Mouse (Mus musculus) CH12.LX (cell line): Measurements from ENCODE around the gene Zfp839.

Source experiments
- CTCF ChIP-seq, 2 experiments: IDR thresholded peaks in 1 of 2; conservative IDR thresholded peaks in 1 of 2; 2 replicates each; pipeline ENCODE4 v1.5.1; 2011 to 2012; ENCODE audit warnings: low read depth in 2 of 2, low read length in 2 of 2, improper control_type of control experiment in 1 of 2, inconsistent platforms in 1 of 2, mild to moderate bottlenecking in 1 of 2, moderate library complexity in 1 of 2
- MAX ChIP-seq: IDR thresholded peaks from 2 replicates; pipeline ENCODE4 v1.6.1; 2011; ENCODE audit warnings: low read length, improper control_type of control experiment
- MAZ ChIP-seq: IDR thresholded peaks from 2 replicates; pipeline ENCODE4 v1.6.1; 2012; ENCODE audit warnings: low read depth, mild to moderate bottlenecking, inconsistent platforms, low read length, improper control_type of control experiment, moderate library complexity
- POLR2A ChIP-seq: IDR thresholded peaks from 2 replicates; pipeline ENCODE4 v1.6.1; 2011; ENCODE audit warnings: low read depth, mild to moderate bottlenecking, improper control_type of control experiment, low read length
- USF1 ChIP-seq: IDR thresholded peaks from 2 replicates; pipeline ENCODE4 v1.6.1; 2014; ENCODE audit warnings: low read depth, mild to moderate bottlenecking, inconsistent platforms, low read length, improper control_type of control experiment
- ZNF384 ChIP-seq: IDR thresholded peaks from 2 replicates; pipeline ENCODE4 v1.6.1; 2012; ENCODE audit warnings: low read depth, low read length, improper control_type of control experiment, inconsistent platforms

GRCm38 (mm10) chr12:110830293-110831024, 19.6 kb upstream of the Zfp839 start:
- TF ChIP-seq CTCF (conservative IDR thresholded peaks at IDR 0.05 in 1 of 2, IDR thresholded peaks at IDR 0.05 in 1 of 2; ENCODE audit: low read depth in 2 of 2, low read length in 2 of 2) (no peak; a peak in 1 of 4 replicates), USF1 (no peak), POLR2A (no peak), MAX (no peak), MAZ (no peak), ZNF384 (peak; percentile 22; the same call in 1 of the 2 replicates)
